Mouse (Mus musculus) kidney, adult 2 months (tissue): ENCODE data around the gene Htr1f. TPM values are rescaled to one million over a fixed set of nuclear protein-coding genes. Genes with fewer than 3 reads are reported as not detected.
"Not testable (repeated sequence)": the region's sequence is repeated elsewhere in the genome, so short reads cannot be mapped to it uniquely, and the experiment has no call there.

Source experiments
- DNase-seq: peaks from one replicate; pipeline ENCODE4 v3.0.0; 2021
- H3K27ac ChIP-seq: fragments of 200-500 bp; 2 replicates; pipeline ENCODE4 v1.5.1; 2012; ENCODE audit warnings: low read depth, low read length, control low read depth, inconsistent platforms; ENCODE audit not compliant: insufficient read depth
- H3K27me3 ChIP-seq: fragments of 200-500 bp; replicated peaks from 2 replicates; pipeline ENCODE4 v1.6.1; 2012; ENCODE audit warnings: mild to moderate bottlenecking, moderate library complexity, low read length, inconsistent platforms; ENCODE audit not compliant: control insufficient read depth, insufficient read depth
- H3K36me3 ChIP-seq: fragments of 200-500 bp; 2 replicates; pipeline ENCODE4 v1.6.1; 2012; ENCODE audit warnings: mild to moderate bottlenecking, moderate library complexity, low read length, inconsistent platforms; ENCODE audit not compliant: control insufficient read depth, insufficient read depth
- H3K4me1 ChIP-seq: fragments of 200-500 bp; 2 replicates; pipeline ENCODE4 v1.6.1; 2011; ENCODE audit warnings: low read length; ENCODE audit not compliant: control insufficient read depth, insufficient read depth
- H3K4me3 ChIP-seq: fragments of 200-500 bp; 2 replicates; pipeline ENCODE4 v1.5.1; 2011; ENCODE audit warnings: mild to moderate bottlenecking, low read depth, low read length, control low read depth; ENCODE audit not compliant: insufficient read depth
- CTCF ChIP-seq: fragments of 200-500 bp; conservative IDR thresholded peaks from 2 replicates; pipeline ENCODE4 v1.5.1; 2011; ENCODE audit warnings: low read depth, mild to moderate bottlenecking, control low read depth, low read length, moderate library complexity, mixed read lengths; ENCODE audit not compliant: insufficient read depth, insufficient read length
- POLR2A ChIP-seq: fragments of 200-500 bp; IDR thresholded peaks from one replicate; pipeline ENCODE4 v1.6.1; 2011; ENCODE audit warnings: low read depth, low read length, control low read depth
- WGBS: fragments of 180-500 bp; shearing (Covaris S2); methylation state at CpG from one replicate; pipeline ENCODE4 v1.1.7; 2018; 5-methylcytosine and 5-hydroxymethylcytosine counted together
- polyA plus RNA-seq: library from polyadenylated mRNA; depleted of rRNA; stranded (reverse); fragments of >200 nt; gene quantifications from 2 replicates; pipeline ENCODE4 v1.2.3, GENCODE M21; 2012

Gene Htr1f
- polyA plus RNA-seq, 1 experiment: not detected

GRCm38 (mm10) chr16:65069867-65070266, 35.8 kb downstream of the Htr1f start:
- H3K4me3 ChIP-seq: no peak overlapping the region
- no peak for DNase-seq
- H3K27me3 ChIP-seq: no peaks in the 10 kb centered on the region
- H3K4me1 ChIP-seq: no peaks in the 10 kb centered on the region
- no peak overlapping the region for H3K27ac ChIP-seq
- TF ChIP-seq CTCF (no peak), POLR2A (no peak)
- 85% methylated on average over 1 of the region's 1 CpGs for WGBS
- H3K36me3 ChIP-seq: no peaks in the 10 kb centered on the region

- no peak overlapping the region for H3K27ac ChIP-seq
- no peaks in the 10 kb centered on the region for H3K4me1 ChIP-seq
- TF ChIP-seq CTCF (no peak), POLR2A (no peak)
- DNase-seq: no peak
- H3K36me3 ChIP-seq: no peaks in the 10 kb centered on the region
- no peaks in the 10 kb centered on the region for H3K27me3 ChIP-seq
- H3K4me3 ChIP-seq: no peak overlapping the region
These were observed 39.4 kb downstream of the Htr1f start for GRCm38 (mm10) chr16:65066264-65066663.

GRCm38 (mm10) chr16:65037660-65038425, 67.8 kb downstream of the Htr1f start:
- H3K4me1 ChIP-seq, H3K4me3 ChIP-seq, H3K36me3 ChIP-seq, H3K27ac ChIP-seq, DNase-seq, H3K27me3 ChIP-seq: not testable (repeated sequence)
- WGBS: 92% methylated on average over 5 of the region's 5 CpGs

- Histone ChIP-seq H3K36me3 (no peaks in the 10 kb centered on the region), H3K4me1 (no peaks in the 10 kb centered on the region), H3K4me3 (no peak overlapping the region), H3K27ac (no peak overlapping the region), H3K27me3 (no peaks in the 10 kb centered on the region)
- 56% methylated on average over 1 of the region's 1 CpGs for WGBS
- DNase-seq: no peak
- no peak for TF ChIP-seq POLR2A
- no peak for TF ChIP-seq CTCF
These were observed 76.0 kb downstream of the Htr1f start for GRCm38 (mm10) chr16:65029675-65030074.

GRCm38 (mm10) chr16:65022364-65022763, 83.3 kb downstream of the Htr1f start:
- no peaks in the 10 kb centered on the region for H3K27me3 ChIP-seq
- WGBS: 54% methylated on average over 3 of the region's 3 CpGs
- H3K4me1 ChIP-seq: no peaks in the 10 kb centered on the region
- no peak overlapping the region for H3K27ac ChIP-seq
- TF ChIP-seq CTCF (no peak), POLR2A (no peak)
- no peaks in the 10 kb centered on the region for H3K36me3 ChIP-seq
- no peak for DNase-seq
- H3K4me3 ChIP-seq: no peak overlapping the region

- Histone ChIP-seq H3K27me3 (no peaks in the 10 kb centered on the region), H3K27ac (no peak overlapping the region), H3K4me1 (no peaks in the 10 kb centered on the region), H3K36me3 (no peaks in the 10 kb centered on the region), H3K4me3 (no peak overlapping the region)
- WGBS: 92% methylated on average over 1 of the region's 1 CpGs
- TF ChIP-seq POLR2A (no peak), CTCF (no peak)
- DNase-seq: no peak
These were observed 86.9 kb downstream of the Htr1f start for GRCm38 (mm10) chr16:65018710-65019109.

GRCm38 (mm10) chr16:65018134-65018533, 87.5 kb downstream of the Htr1f start:
- Histone ChIP-seq H3K4me1 (no peaks in the 10 kb centered on the region), H3K4me3 (no peak overlapping the region), H3K27ac (no peak overlapping the region), H3K36me3 (no peaks in the 10 kb centered on the region), H3K27me3 (no peaks in the 10 kb centered on the region)
- no peak for TF ChIP-seq POLR2A
- no peak for TF ChIP-seq CTCF
- no peak for DNase-seq
- 24% methylated on average over 7 of the region's 7 CpGs for WGBS
